Mouse (Mus musculus): ENCODE measurements around the gene Gcgr. TPM values are rescaled to one million over a fixed set of nuclear protein-coding genes. Genes with fewer than 3 reads are reported as not detected.

Gcgr gene
- polyA plus RNA-seq, 1 experiment from 2014 or later: 2.8 TPM

- H3K9me3 ChIP-seq (replicated peaks): no peaks in the 10 kb centered on the region
- H3K4me1 ChIP-seq (replicated peaks): peaks cover 23% of the 10 kb centered on the region
- peak overlapping the region; percentile 9; the same call in 1 of the 2 replicates for H3K27ac ChIP-seq
- WGBS: 70% methylated on average over 9 of the region's 9 CpGs
- no peak overlapping the region for H3K4me2 ChIP-seq
- H3K9ac ChIP-seq: no peak overlapping the region
- H3K27me3 ChIP-seq: 0 out of 2 replicates have a peak, but pooled peaks cover 5% of the 10 kb centered on the region
- H3K4me3 ChIP-seq: no peak overlapping the region
- ATAC-seq (replicated peaks; ENCODE audit: insufficient number of reproducible peaks, insufficient read depth, low FRiP score, low read depth): no peak
- no peaks in the 10 kb centered on the region for H3K36me3 ChIP-seq
Observed at GRCm38 (mm10) chr11:120520498-120520897, 10.0 kb upstream of the Gcgr start.

GRCm38 (mm10) chr11:120520967-120521540 is 9.4 kb upstream of the Gcgr start:
- H3K9ac ChIP-seq: peak overlapping the region; percentile 5; the same call in 1 of the 2 replicates

GRCm38 (mm10) chr11:120522581-120522980 is 7.9 kb upstream of the Gcgr start:
- whole genome bisulfite sequencing: 83% methylated on average over 8 of the region's 8 CpGs
- no peak for ATAC-seq (replicated peaks; ENCODE audit: insufficient number of reproducible peaks, insufficient read depth, low FRiP score, low read depth)
- H3K36me3 ChIP-seq: no peaks in the 10 kb centered on the region

More at GRCm38 (mm10) chr11:120520967-120521540, 9.4 kb upstream of the Gcgr start:
- H3K9me3 ChIP-seq (replicated peaks): no peaks in the 10 kb centered on the region
- H3K4me2 ChIP-seq: no peak overlapping the region
- H3K27ac ChIP-seq: peak overlapping the region; percentile 9
- 0 out of 2 replicates have a peak, but pooled peaks cover under 1% of the 10 kb centered on the region for H3K27me3 ChIP-seq
- H3K4me1 ChIP-seq (replicated peaks): peaks cover 23% of the 10 kb centered on the region
- H3K36me3 ChIP-seq: no peaks in the 10 kb centered on the region
- H3K4me3 ChIP-seq: no peak overlapping the region
- WGBS: 55% methylated on average over 5 of the region's 5 CpGs
- ATAC-seq (replicated peaks; ENCODE audit: insufficient number of reproducible peaks, insufficient read depth, low FRiP score, low read depth): no peak

GRCm38 (mm10) chr11:120525959-120526358 is 4.5 kb upstream of the Gcgr start:
- peaks cover 13% of the 10 kb centered on the region for H3K4me1 ChIP-seq (replicated peaks)
- H3K36me3 ChIP-seq: no peaks in the 10 kb centered on the region
- H3K9me3 ChIP-seq (replicated peaks): no peaks in the 10 kb centered on the region
- WGBS: 64% methylated on average over 2 of the region's 2 CpGs
- no peak overlapping the region for H3K27ac ChIP-seq
- H3K4me3 ChIP-seq: no peak overlapping the region
- H3K9ac ChIP-seq: no peak overlapping the region
- no peak overlapping the region for H3K4me2 ChIP-seq
- no peak for ATAC-seq (replicated peaks; ENCODE audit: insufficient number of reproducible peaks, insufficient read depth, low FRiP score, low read depth)
- H3K27me3 ChIP-seq: peaks cover 37% of the 10 kb centered on the region

More at GRCm38 (mm10) chr11:120522581-120522980, 7.9 kb upstream of the Gcgr start:
- peaks cover 23% of the 10 kb centered on the region for H3K4me1 ChIP-seq (replicated peaks)
- H3K9ac ChIP-seq: no peak overlapping the region
- no peak overlapping the region for H3K4me3 ChIP-seq
- peaks cover 4% of the 10 kb centered on the region for H3K27me3 ChIP-seq
- H3K4me2 ChIP-seq: no peak overlapping the region
- no peak overlapping the region for H3K27ac ChIP-seq
- H3K9me3 ChIP-seq (replicated peaks): no peaks in the 10 kb centered on the region

GRCm38 (mm10) chr11:120527690-120528354 is 2.7 kb upstream of the Gcgr start:
- Histone ChIP-seq H3K9me3 (replicated peaks) (no peaks in the 10 kb centered on the region), H3K4me3 (no peak overlapping the region), H3K27me3 (peaks cover 56% of the 10 kb centered on the region), H3K27ac (no peak overlapping the region), H3K9ac (no peak overlapping the region), H3K4me1 (replicated peaks) (peaks cover 14% of the 10 kb centered on the region), H3K36me3 (no peaks in the 10 kb centered on the region), H3K4me2 (no peak overlapping the region)
- ATAC-seq (replicated peaks; ENCODE audit: insufficient number of reproducible peaks, insufficient read depth, low FRiP score, low read depth): no peak
- WGBS: 67% methylated on average over 9 of the region's 9 CpGs

- WGBS: 59% methylated on average over 4 of the region's 4 CpGs
- H3K4me2 ChIP-seq: no peak overlapping the region
- H3K36me3 ChIP-seq: no peaks in the 10 kb centered on the region
- no peak overlapping the region for H3K4me3 ChIP-seq
- H3K9me3 ChIP-seq (replicated peaks): no peaks in the 10 kb centered on the region
- H3K27ac ChIP-seq: no peak overlapping the region
- no peak overlapping the region for H3K9ac ChIP-seq
- peaks cover 14% of the 10 kb centered on the region for H3K4me1 ChIP-seq (replicated peaks)
- H3K27me3 ChIP-seq: peaks cover 67% of the 10 kb centered on the region
- no peak for ATAC-seq (replicated peaks; ENCODE audit: insufficient number of reproducible peaks, insufficient read depth, low FRiP score, low read depth)
Observed at GRCm38 (mm10) chr11:120528903-120529302, 1.6 kb upstream of the Gcgr start.

GRCm38 (mm10) chr11:120531646-120532045 is 1.1 kb downstream of the Gcgr start:
- H3K36me3 ChIP-seq: no peaks in the 10 kb centered on the region
- peaks cover 80% of the 10 kb centered on the region for H3K27me3 ChIP-seq
- no peak overlapping the region for H3K4me2 ChIP-seq
- no peak overlapping the region for H3K27ac ChIP-seq
- H3K4me1 ChIP-seq (replicated peaks): peaks cover 24% of the 10 kb centered on the region
- WGBS: 28% methylated on average over 9 of the region's 9 CpGs
- no peak overlapping the region for H3K9ac ChIP-seq
- H3K4me3 ChIP-seq: no peak overlapping the region
- no peaks in the 10 kb centered on the region for H3K9me3 ChIP-seq (replicated peaks)
- ATAC-seq (replicated peaks; ENCODE audit: insufficient number of reproducible peaks, insufficient read depth, low FRiP score, low read depth): no peak

GRCm38 (mm10) chr11:120534093-120534492 is 3.6 kb downstream of the Gcgr start:
- Histone ChIP-seq H3K27me3 (peaks cover 66% of the 10 kb centered on the region), H3K4me1 (replicated peaks) (peaks cover 34% of the 10 kb centered on the region), H3K9ac (no peak overlapping the region), H3K36me3 (no peaks in the 10 kb centered on the region), H3K9me3 (replicated peaks) (no peaks in the 10 kb centered on the region), H3K4me2 (no peak overlapping the region), H3K27ac (no peak overlapping the region), H3K4me3 (no peak overlapping the region)
- ATAC-seq (replicated peaks; ENCODE audit: insufficient number of reproducible peaks, insufficient read depth, low FRiP score, low read depth): no peak
- WGBS: 82% methylated on average over 8 of the region's 8 CpGs

GRCm38 (mm10) chr11:120535145-120535544 is 4.6 kb downstream of the Gcgr start:
- H3K4me2 ChIP-seq: no peak overlapping the region
- H3K4me1 ChIP-seq (replicated peaks): peaks cover 44% of the 10 kb centered on the region
- ATAC-seq (replicated peaks; ENCODE audit: insufficient number of reproducible peaks, insufficient read depth, low FRiP score, low read depth): no peak
- H3K9me3 ChIP-seq (replicated peaks): no peaks in the 10 kb centered on the region
- WGBS: 48% methylated on average over 3 of the region's 3 CpGs
- no peak overlapping the region; the same call in 1 of the 2 replicates for H3K9ac ChIP-seq
- H3K27me3 ChIP-seq: peaks cover 55% of the 10 kb centered on the region
- no peak overlapping the region for H3K4me3 ChIP-seq
- no peaks in the 10 kb centered on the region for H3K36me3 ChIP-seq
- no peak overlapping the region for H3K27ac ChIP-seq

- peaks cover 49% of the 10 kb centered on the region for H3K27me3 ChIP-seq
- H3K36me3 ChIP-seq: no peaks in the 10 kb centered on the region
- no peaks in the 10 kb centered on the region for H3K9me3 ChIP-seq (replicated peaks)
- WGBS: 51% methylated on average over 3 of the region's 3 CpGs
- H3K27ac ChIP-seq: no peak overlapping the region
- no peak overlapping the region for H3K4me3 ChIP-seq
- H3K4me2 ChIP-seq: no peak overlapping the region
- peaks cover 38% of the 10 kb centered on the region for H3K4me1 ChIP-seq (replicated peaks)
- H3K9ac ChIP-seq: no peak overlapping the region
- no peak for ATAC-seq (replicated peaks; ENCODE audit: insufficient number of reproducible peaks, insufficient read depth, low FRiP score, low read depth)
Observed at GRCm38 (mm10) chr11:120535804-120536203, 5.3 kb downstream of the Gcgr start.

- Histone ChIP-seq H3K9ac (0 out of 2 replicates have a peak overlapping the region, but pooled peaks have one; percentile 14), H3K4me1 (replicated peaks) (peaks cover 43% of the 10 kb centered on the region), H3K27me3 (peaks cover 22% of the 10 kb centered on the region), H3K4me2 (no peak overlapping the region), H3K36me3 (peaks cover 13% of the 10 kb centered on the region), H3K4me3 (no peak overlapping the region), H3K9me3 (replicated peaks) (no peaks in the 10 kb centered on the region), H3K27ac (peak overlapping the region; percentile 64)
- WGBS: 43% methylated on average over 3 of the region's 3 CpGs
- ATAC-seq (replicated peaks; ENCODE audit: insufficient number of reproducible peaks, insufficient read depth, low FRiP score, low read depth): 0 out of 2 replicates have a peak, but pooled peaks have one; percentile 22
Observed at GRCm38 (mm10) chr11:120538485-120538884, 8.0 kb downstream of the Gcgr start.

All from heart, embryonic 15.5 days (tissue).